Mouse (Mus musculus) kidney, adult 9 months (tissue): ENCODE measurements around the gene Olfr552.
A peak's percentile ranks its signal among the peaks of the same experiment; 100 is the strongest.
"Not testable (repeated sequence)": the region's sequence is repeated elsewhere in the genome, so short reads cannot be mapped to it uniquely, and the experiment has no call there.

Experiments used
- DNase-seq: peaks from one replicate; pipeline ENCODE4 v3.0.0; 2022

Olfr552 gene

GRCm38 (mm10) chr7:102597378-102598031, at the start of gene Olfr552:
Olfr552 (plus strand) TSS chr7:102597770.
- DNase-seq: no peak

- DNase-seq: no peak
These were observed 48.0 kb upstream of the Olfr552 start, which contains the start of gene Olfr549 for GRCm38 (mm10) chr7:102549570-102549969. Olfr549 (plus strand) TSS chr7:102549870.

- no peak for DNase-seq
These were observed 44.3 kb upstream of the Olfr552 start for GRCm38 (mm10) chr7:102553279-102553678.

- peak; percentile 96 for DNase-seq
These were observed 32.3 kb upstream of the Olfr552 start, which contains the start of gene Trim21 for GRCm38 (mm10) chr7:102564999-102565997. Trim21 (minus strand) TSS chr7:102565486.

- DNase-seq: no peak
These were observed 31.4 kb upstream of the Olfr552 start for GRCm38 (mm10) chr7:102566219-102566618.

- no peak for DNase-seq
These were observed 26.4 kb upstream of the Olfr552 start, which contains the start of gene Olfr550 for GRCm38 (mm10) chr7:102571142-102571541. Olfr550 (plus strand) TSS chr7:102571442.

GRCm38 (mm10) chr7:102573174-102573830, 24.3 kb upstream of the Olfr552 start:
- no peak for DNase-seq

- no peak for DNase-seq
These were observed 21.6 kb upstream of the Olfr552 start for GRCm38 (mm10) chr7:102575998-102576397.

GRCm38 (mm10) chr7:102591786-102592185, 5.8 kb upstream of the Olfr552 start, which contains the start of gene Olfr551:
Olfr551 (minus strand) TSS chr7:102591886.
- DNase-seq: no peak

- DNase-seq: no peak
These were observed 20.5 kb downstream of the Olfr552 start, which contains the start of gene Olfr553 for GRCm38 (mm10) chr7:102618118-102618517. Olfr553 (minus strand) TSS chr7:102618218.

GRCm38 (mm10) chr7:102619608-102620007, 22.0 kb downstream of the Olfr552 start:
- no peak for DNase-seq

GRCm38 (mm10) chr7:102620368-102620767, 22.8 kb downstream of the Olfr552 start:
- not testable (repeated sequence) for DNase-seq

GRCm38 (mm10) chr7:102636665-102637064, 39.1 kb downstream of the Olfr552 start:
- peak; percentile 72 for DNase-seq

GRCm38 (mm10) chr7:102638132-102638531, 40.6 kb downstream of the Olfr552 start, which contains the start of gene Olfr554:
Olfr554 (plus strand) TSS chr7:102638432.
- DNase-seq: no peak

GRCm38 (mm10) chr7:102644945-102645344, 47.4 kb downstream of the Olfr552 start:
- not testable (repeated sequence) for DNase-seq
